Mouse (Mus musculus): Measurements from ENCODE around the gene Ank3. TPM values are rescaled to one million over a fixed set of nuclear protein-coding genes. Genes with fewer than 3 reads are reported as not detected.

The Ank3 gene
- polyA plus RNA-seq, 1 experiment from 2014 or later = 48.9 TPM

DNA sequence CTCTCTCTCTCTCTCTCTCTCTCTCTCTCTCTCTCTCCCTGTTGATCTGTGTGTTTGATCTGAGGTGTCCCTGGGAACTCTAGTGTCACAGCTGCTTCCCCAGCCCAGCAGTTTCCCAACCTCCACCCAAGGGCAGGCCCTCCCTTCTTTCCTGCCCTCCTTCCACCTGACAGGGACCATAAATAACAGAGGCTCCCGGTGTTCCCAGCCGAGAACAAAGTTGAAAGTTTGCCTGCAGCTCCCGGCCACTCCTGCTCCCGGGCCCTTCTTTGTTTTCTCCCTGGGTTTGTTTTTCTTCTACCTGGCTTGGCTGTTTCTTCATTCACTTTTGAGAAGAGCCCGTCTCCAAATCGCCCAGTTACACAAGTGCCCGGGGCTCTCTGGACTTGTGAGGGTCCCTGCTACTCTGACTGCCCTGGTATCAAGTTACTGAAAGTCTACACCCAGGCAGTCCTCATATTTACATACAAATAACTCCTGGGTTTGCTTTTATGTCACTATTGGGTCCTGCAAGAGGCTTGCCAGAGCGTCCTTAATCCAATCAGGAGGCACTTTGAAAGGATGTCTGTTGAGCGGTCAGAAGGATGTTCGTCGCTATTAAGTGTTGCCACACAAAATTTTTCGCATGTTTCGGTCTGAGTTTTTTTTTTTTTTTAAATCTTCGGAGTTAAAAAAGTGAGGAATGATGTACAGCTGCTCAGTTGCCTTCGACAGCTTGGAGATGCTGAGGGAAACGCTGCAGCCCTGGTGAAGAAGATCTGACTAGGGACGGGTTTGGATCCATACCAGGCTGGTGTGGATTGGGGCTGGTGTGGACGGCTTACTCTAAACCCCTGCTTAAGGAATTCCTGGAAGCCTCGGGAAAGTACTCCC is 526.9 kb downstream of the Ank3 start:
- H3K27ac ChIP-seq (ENCODE audit: low read depth, low read length) = peak overlapping the region; percentile 74
- peak overlapping the region; percentile 66; the same call in 1 of the 2 replicates for H3K9ac ChIP-seq (ENCODE audit: low read depth, low read length)
- H3K4me1 ChIP-seq (ENCODE audit: control insufficient read depth, insufficient read depth, low read length) = peaks cover 26% of the 10 kb centered on the region
- peak overlapping the region; percentile 73 for H3K4me2 ChIP-seq
- WGBS (ENCODE audit: insufficient replicate concordance) = 2% methylated on average over 19 of the region's 19 CpGs
- peak; percentile 64 for ATAC-seq (replicated peaks; ENCODE audit: insufficient number of reproducible peaks, low FRiP score, low TSS enrichment)
- H3K4me3 ChIP-seq (ENCODE audit: low read depth, low read length) = peak overlapping the region; percentile 39
- no peaks in the 10 kb centered on the region for H3K36me3 ChIP-seq (ENCODE audit: control insufficient read depth, insufficient read depth, low read length)
- no peaks in the 10 kb centered on the region for H3K27me3 ChIP-seq (ENCODE audit: control insufficient read depth, insufficient read depth, low read length)
- H3K9me3 ChIP-seq (replicated peaks; ENCODE audit: control insufficient read depth, low read length) = no peaks in the 10 kb centered on the region

DNA sequence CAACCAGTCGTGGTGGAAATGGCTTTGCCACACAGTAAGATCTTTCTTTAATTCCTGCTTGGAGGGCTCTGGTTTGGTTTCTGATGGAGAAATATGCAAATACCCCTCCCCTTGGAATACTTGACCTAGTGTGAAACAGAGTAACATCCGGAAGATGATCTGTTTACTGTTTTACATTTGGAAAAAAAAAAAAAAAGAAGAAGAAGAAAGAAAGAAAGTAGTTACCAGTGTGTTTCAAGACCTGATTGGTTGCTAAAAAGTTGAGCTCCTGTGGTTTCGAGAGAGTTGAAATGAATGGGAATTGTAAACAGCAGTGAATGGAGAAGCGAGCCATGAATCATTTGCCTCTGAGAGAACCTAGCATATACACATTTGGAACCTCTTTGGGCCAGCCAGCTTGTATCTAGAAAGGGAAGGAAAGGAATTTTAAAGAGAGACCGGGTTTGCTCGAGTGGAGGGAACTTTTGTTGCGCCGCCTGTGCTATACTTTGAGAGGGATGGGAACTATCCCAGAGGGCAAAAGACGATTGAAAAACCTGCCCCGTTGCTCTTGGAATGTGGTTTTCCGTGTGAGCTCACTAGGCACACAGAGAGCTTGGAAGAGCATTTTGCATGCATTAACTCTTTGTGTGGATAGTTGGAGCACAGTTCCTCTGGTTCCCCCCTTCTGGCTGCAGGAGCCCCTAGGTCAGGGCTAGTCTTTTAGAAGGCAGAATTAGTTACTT is 527.7 kb downstream of the Ank3 start:
- H3K27ac ChIP-seq (ENCODE audit: low read depth, low read length) = peak overlapping the region; percentile 41; the same call in 1 of the 2 replicates
- 10% methylated on average over 11 of the region's 11 CpGs for WGBS (ENCODE audit: insufficient replicate concordance)
- H3K9me3 ChIP-seq (replicated peaks; ENCODE audit: control insufficient read depth, low read length) = no peaks in the 10 kb centered on the region
- H3K4me1 ChIP-seq (ENCODE audit: control insufficient read depth, insufficient read depth, low read length) = peaks cover 26% of the 10 kb centered on the region
- no peaks in the 10 kb centered on the region for H3K36me3 ChIP-seq (ENCODE audit: control insufficient read depth, insufficient read depth, low read length)
- H3K4me2 ChIP-seq = peak overlapping the region; percentile 73
- H3K27me3 ChIP-seq (ENCODE audit: control insufficient read depth, insufficient read depth, low read length) = no peaks in the 10 kb centered on the region
- ATAC-seq (replicated peaks; ENCODE audit: insufficient number of reproducible peaks, low FRiP score, low TSS enrichment) = no peak
- peak overlapping the region; percentile 56 for H3K9ac ChIP-seq (ENCODE audit: low read depth, low read length)
- H3K4me3 ChIP-seq (ENCODE audit: low read depth, low read length) = peak overlapping the region; percentile 39

DNA sequence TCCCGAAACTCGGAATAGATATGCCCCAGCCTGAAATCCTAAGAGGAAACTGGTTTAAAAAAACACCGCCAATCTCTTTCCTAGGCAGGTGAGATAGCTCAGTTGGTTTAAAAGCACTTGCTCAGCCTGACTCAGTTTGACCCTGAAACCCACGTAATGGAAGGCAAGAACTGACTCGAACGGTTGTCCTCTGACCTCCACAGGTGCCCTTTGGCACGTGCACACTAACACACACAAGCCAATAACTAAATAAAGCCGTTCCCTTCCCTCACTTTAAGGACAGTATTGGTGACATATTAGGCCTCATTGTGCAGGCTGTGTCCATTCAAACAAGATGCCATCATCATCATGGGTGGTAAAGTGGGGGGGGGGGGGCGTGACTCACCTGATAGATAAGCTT is 528.4 kb downstream of the Ank3 start:
- 19% methylated on average over 9 of the region's 9 CpGs for WGBS (ENCODE audit: insufficient replicate concordance)
- ATAC-seq (replicated peaks; ENCODE audit: insufficient number of reproducible peaks, low FRiP score, low TSS enrichment) = no peak
- H3K27ac ChIP-seq (ENCODE audit: low read depth, low read length) = no peak overlapping the region
- H3K4me1 ChIP-seq (ENCODE audit: control insufficient read depth, insufficient read depth, low read length) = peaks cover 25% of the 10 kb centered on the region
- peak overlapping the region; percentile 73 for H3K4me2 ChIP-seq
- H3K27me3 ChIP-seq (ENCODE audit: control insufficient read depth, insufficient read depth, low read length) = no peaks in the 10 kb centered on the region
- H3K9ac ChIP-seq (ENCODE audit: low read depth, low read length) = no peak overlapping the region
- H3K9me3 ChIP-seq (replicated peaks; ENCODE audit: control insufficient read depth, low read length) = no peaks in the 10 kb centered on the region
- peaks cover 3% of the 10 kb centered on the region; the same call in 1 of the 2 replicates for H3K36me3 ChIP-seq (ENCODE audit: control insufficient read depth, insufficient read depth, low read length)
- H3K4me3 ChIP-seq (ENCODE audit: low read depth, low read length) = peak overlapping the region; percentile 39; the same call in 1 of the 2 replicates

DNA sequence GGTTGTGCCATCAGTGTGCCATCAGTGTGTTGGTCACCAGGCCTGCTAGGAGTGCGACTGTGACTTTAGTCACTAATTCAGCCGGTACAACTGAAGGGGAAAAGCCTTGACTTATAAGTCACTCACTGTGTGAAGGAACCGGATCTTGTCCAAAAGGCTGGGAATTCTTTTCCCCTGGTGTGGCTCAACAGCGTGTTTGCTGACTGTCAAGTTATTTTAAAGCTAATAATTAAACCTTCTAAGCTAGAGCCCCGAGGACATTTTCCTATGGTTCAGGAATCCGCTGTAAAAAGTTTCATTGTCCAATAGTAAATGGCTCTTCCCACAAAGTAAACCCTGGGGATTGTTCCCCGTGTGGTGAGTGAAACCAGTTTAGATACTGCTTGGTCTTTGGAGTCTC is 529.8 kb downstream of the Ank3 start:
- H3K36me3 ChIP-seq (ENCODE audit: control insufficient read depth, insufficient read depth, low read length) = peaks cover 3% of the 10 kb centered on the region; the same call in 1 of the 2 replicates
- ATAC-seq (replicated peaks; ENCODE audit: insufficient number of reproducible peaks, low FRiP score, low TSS enrichment) = no peak
- H3K27me3 ChIP-seq (ENCODE audit: control insufficient read depth, insufficient read depth, low read length) = no peaks in the 10 kb centered on the region
- H3K4me1 ChIP-seq (ENCODE audit: control insufficient read depth, insufficient read depth, low read length) = peaks cover 20% of the 10 kb centered on the region
- no peak overlapping the region for H3K27ac ChIP-seq (ENCODE audit: low read depth, low read length)
- H3K4me2 ChIP-seq = no peak overlapping the region
- no peak overlapping the region for H3K9ac ChIP-seq (ENCODE audit: low read depth, low read length)
- no peaks in the 10 kb centered on the region for H3K9me3 ChIP-seq (replicated peaks; ENCODE audit: control insufficient read depth, low read length)
- WGBS (ENCODE audit: insufficient replicate concordance) = 74% methylated on average over 7 of the region's 7 CpGs
- no peak overlapping the region for H3K4me3 ChIP-seq (ENCODE audit: low read depth, low read length)

DNA sequence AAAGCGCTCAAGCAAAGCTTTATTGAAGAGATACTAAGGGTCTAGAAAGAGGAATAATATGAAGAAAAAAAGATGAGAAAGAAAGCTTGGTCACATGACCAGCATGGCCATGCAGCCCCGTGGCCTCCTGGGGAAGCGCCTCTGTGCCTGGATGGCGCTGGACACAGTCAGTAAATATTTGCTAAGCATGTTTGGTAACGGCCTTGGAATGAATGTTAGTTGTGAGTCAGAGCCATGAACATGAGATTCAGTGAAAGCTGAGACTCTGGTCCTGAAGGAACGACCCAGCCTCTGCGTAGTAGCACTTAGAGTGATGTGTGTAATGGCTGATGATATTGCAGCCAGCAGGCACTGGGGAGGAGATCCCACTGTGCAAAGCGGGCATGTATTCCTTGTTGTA is 531.9 kb downstream of the Ank3 start:
- no peak overlapping the region for H3K4me2 ChIP-seq
- no peak overlapping the region for H3K4me3 ChIP-seq (ENCODE audit: low read depth, low read length)
- WGBS (ENCODE audit: insufficient replicate concordance) = 91% methylated on average over 8 of the region's 8 CpGs
- no peaks in the 10 kb centered on the region for H3K27me3 ChIP-seq (ENCODE audit: control insufficient read depth, insufficient read depth, low read length)
- H3K36me3 ChIP-seq (ENCODE audit: control insufficient read depth, insufficient read depth, low read length) = peaks cover 9% of the 10 kb centered on the region; the same call in 1 of the 2 replicates
- no peaks in the 10 kb centered on the region for H3K9me3 ChIP-seq (replicated peaks; ENCODE audit: control insufficient read depth, low read length)
- no peak overlapping the region for H3K27ac ChIP-seq (ENCODE audit: low read depth, low read length)
- peaks cover 5% of the 10 kb centered on the region for H3K4me1 ChIP-seq (ENCODE audit: control insufficient read depth, insufficient read depth, low read length)
- no peak overlapping the region for H3K9ac ChIP-seq (ENCODE audit: low read depth, low read length)
- no peak for ATAC-seq (replicated peaks; ENCODE audit: insufficient number of reproducible peaks, low FRiP score, low TSS enrichment)

DNA sequence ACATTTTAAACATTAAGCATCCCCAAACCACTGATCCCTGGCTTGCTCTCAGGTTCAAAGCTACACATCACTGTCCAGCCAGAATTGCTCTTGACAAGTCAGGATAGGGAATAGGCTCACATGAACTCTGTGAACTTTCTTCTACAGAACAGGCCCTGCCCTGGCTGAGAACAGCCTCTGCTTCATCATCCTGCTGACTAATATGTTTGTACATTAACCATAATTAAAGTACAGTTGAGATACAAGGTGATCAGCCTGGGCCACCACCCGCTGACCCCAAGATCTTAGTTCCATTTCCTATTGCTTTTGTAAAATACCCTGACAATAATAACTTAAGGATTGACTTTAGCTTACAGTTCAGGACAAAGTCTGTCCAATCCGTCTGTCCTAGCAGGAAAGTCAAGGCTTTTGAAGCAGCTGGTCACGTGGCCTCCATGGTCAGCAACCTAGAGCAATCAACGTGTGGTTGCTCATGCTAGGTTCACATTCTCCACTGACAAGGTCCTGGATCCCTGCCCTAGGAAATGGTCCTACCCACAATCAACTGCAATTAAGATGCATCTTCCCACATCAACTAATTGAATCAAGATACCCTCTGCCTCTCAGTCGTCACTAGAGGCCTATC is 538.0 kb downstream of the Ank3 start:
- 87% methylated on average over 5 of the region's 5 CpGs for WGBS (ENCODE audit: insufficient replicate concordance)
- H3K36me3 ChIP-seq (ENCODE audit: control insufficient read depth, insufficient read depth, low read length) = peaks cover 14% of the 10 kb centered on the region
- ATAC-seq (replicated peaks; ENCODE audit: insufficient number of reproducible peaks, low FRiP score, low TSS enrichment) = no peak
- no peak overlapping the region for H3K4me3 ChIP-seq (ENCODE audit: low read depth, low read length)
- H3K4me2 ChIP-seq = no peak overlapping the region
- no peaks in the 10 kb centered on the region for H3K4me1 ChIP-seq (ENCODE audit: control insufficient read depth, insufficient read depth, low read length)
- no peaks in the 10 kb centered on the region for H3K27me3 ChIP-seq (ENCODE audit: control insufficient read depth, insufficient read depth, low read length)
- H3K27ac ChIP-seq (ENCODE audit: low read depth, low read length) = no peak overlapping the region
- H3K9ac ChIP-seq (ENCODE audit: low read depth, low read length) = no peak overlapping the region
- no peaks in the 10 kb centered on the region for H3K9me3 ChIP-seq (replicated peaks; ENCODE audit: control insufficient read depth, low read length)

DNA sequence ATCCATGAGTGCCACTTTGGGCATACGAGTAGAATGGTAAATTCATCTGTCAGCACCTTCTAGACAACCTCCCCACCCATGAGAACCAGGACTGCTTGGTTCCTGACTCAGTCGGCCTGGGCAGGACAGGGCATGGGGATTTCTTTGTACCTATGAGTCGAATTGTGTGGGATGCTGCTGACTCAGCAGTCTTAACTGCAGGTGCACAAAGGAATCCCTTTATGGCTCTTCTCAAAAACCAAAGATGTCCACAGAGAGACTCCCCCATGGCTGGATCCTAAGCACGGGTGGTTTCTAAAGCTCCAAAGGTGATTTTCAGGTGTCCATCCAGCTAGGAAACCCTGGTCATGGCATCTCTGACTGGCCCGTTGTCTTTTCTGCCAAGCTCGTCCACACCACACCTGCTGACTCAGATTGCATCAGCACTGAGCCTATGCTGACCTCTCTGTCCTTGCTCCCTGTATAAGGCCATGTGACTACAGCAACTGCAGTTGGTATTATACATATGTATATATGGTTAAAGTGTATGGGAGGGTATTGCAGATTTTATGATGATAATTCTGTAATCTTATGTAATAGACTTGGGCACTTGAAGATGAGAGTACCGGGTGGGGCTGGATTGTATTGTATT is 538.8 kb downstream of the Ank3 start:
- Histone ChIP-seq H3K4me1 (ENCODE audit: control insufficient read depth, insufficient read depth, low read length) (no peaks in the 10 kb centered on the region), H3K4me3 (ENCODE audit: low read depth, low read length) (no peak overlapping the region), H3K27me3 (ENCODE audit: control insufficient read depth, insufficient read depth, low read length) (no peaks in the 10 kb centered on the region), H3K9ac (ENCODE audit: low read depth, low read length) (no peak overlapping the region), H3K9me3 (replicated peaks; ENCODE audit: control insufficient read depth, low read length) (no peaks in the 10 kb centered on the region), H3K27ac (ENCODE audit: low read depth, low read length) (no peak overlapping the region), H3K4me2 (no peak overlapping the region), H3K36me3 (ENCODE audit: control insufficient read depth, insufficient read depth, low read length) (peaks cover 12% of the 10 kb centered on the region)
- no peak for ATAC-seq (replicated peaks; ENCODE audit: insufficient number of reproducible peaks, low FRiP score, low TSS enrichment)
- WGBS (ENCODE audit: insufficient replicate concordance) = 75% methylated on average over 7 of the region's 7 CpGs

DNA sequence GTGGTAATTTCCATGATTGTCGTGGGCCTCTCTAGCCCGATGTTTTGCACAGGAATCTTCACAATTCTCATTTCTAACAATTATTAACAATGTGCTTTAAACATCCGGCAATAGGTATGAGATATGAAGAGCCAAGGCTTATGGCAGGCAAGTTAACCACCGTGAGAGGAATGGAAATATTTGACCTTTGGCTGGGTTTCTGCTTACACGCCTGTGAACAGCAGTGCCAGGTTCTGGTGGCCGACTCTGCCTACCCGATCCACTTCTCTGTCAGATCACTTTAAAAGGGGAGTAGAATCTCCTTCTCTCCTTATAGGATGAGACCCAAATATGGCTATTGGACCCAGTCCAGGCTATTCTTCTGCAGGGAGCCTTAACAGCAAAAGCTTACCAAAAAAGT is 540.6 kb downstream of the Ank3 start:
- Histone ChIP-seq H3K9ac (ENCODE audit: low read depth, low read length) (no peak overlapping the region), H3K4me3 (ENCODE audit: low read depth, low read length) (no peak overlapping the region), H3K4me2 (no peak overlapping the region), H3K27ac (ENCODE audit: low read depth, low read length) (no peak overlapping the region), H3K4me1 (ENCODE audit: control insufficient read depth, insufficient read depth, low read length) (0 out of 2 replicates have a peak, but pooled peaks cover 2% of the 10 kb centered on the region), H3K9me3 (replicated peaks; ENCODE audit: control insufficient read depth, low read length) (no peaks in the 10 kb centered on the region), H3K27me3 (ENCODE audit: control insufficient read depth, insufficient read depth, low read length) (no peaks in the 10 kb centered on the region), H3K36me3 (ENCODE audit: control insufficient read depth, insufficient read depth, low read length) (peaks cover 9% of the 10 kb centered on the region)
- 88% methylated on average over 7 of the region's 7 CpGs for WGBS (ENCODE audit: insufficient replicate concordance)
- no peak for ATAC-seq (replicated peaks; ENCODE audit: insufficient number of reproducible peaks, low FRiP score, low TSS enrichment)
